Mouse (Mus musculus) erythroblast, embryonic 14.5 days (primary cell): Measurements from ENCODE around the gene Frmd4a.

ENCODE experiments used
- GATA1 ChIP-seq: IDR thresholded peaks from 2 replicates; pipeline ENCODE4 v1.6.1; 2012; ENCODE audit warnings: low read length, inconsistent platforms, mixed read lengths
- TAL1 ChIP-seq: IDR thresholded peaks from 3 replicates; pipeline ENCODE4 v1.6.1; 2012; ENCODE audit warnings: low read length, inconsistent platforms, mixed read lengths

DNA sequence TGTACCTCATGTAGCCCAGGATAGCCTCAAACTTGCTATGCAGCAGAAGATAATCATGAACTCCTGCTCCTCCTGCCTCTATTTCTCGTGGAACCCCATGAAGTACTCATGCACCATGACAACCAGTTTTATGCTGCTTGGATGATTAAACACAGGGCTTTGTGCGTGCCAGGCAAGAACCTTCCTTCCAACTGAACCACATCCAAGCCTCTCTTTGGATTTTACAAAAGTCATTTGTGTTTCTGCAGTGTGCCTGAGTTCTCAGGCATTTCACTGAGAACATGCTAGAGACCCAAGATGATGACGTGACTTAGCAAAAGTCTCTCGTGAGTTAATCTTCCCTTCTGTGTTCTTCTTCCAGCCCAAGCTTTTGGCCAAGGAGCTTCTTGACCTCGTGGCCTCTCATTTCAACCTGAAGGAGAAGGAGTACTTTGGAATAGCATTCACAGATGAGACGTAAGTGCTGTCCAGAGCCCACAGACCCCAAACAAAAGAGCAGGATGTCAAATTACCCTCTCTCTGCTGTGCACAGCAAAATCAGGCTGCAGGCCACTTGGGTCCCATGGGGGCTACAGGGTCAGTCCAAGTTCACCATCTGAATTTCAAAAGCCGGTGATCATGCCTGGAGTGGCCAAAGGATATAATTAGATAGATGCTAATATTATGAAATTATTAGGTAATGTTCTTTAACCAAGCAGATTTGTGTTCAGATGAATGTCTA is 455.4 kb downstream of the Frmd4a start:
- TF ChIP-seq GATA1 (no peak), TAL1 (no peak)
